Mouse (Mus musculus): ENCODE measurements around the gene Sfn.

GRCm38 (mm10) chr4:133584059-133584951 lies 17.7 kb downstream of the Sfn start, which contains the start of gene Gpn2:
- TF ChIP-seq POLR2A (IDR thresholded peaks at IDR 0.05; ENCODE audit: borderline replicate concordance, extremely low read depth, insufficient read depth, insufficient read length, poor library complexity, severe bottlenecking) (peak; percentile 42; the same call in 1 of the 2 replicates), CTCF (IDR thresholded peaks at IDR 0.05; ENCODE audit: borderline replicate concordance, extremely low read depth, insufficient read depth, insufficient read length) (no peak)
